Mouse (Mus musculus): ENCODE measurements around the gene Tiprl. TPM values are rescaled to one million over a fixed set of nuclear protein-coding genes. Genes with fewer than 3 reads are reported as not detected.

The Tiprl gene
- total RNA-seq, 2 experiments from 2014 or later, result 22.1 TPM

GRCm38 (mm10) chr1:165186491-165186890, 50.3 kb downstream of the Tiprl start:
- intact Hi-C loops (cut with DNase I; ENCODE audit: low total_unique reads), result no loop called here
- DNase-seq, result no peak

GRCm38 (mm10) chr1:165185116-165185515, 51.7 kb downstream of the Tiprl start:
- intact Hi-C loops (cut with DNase I; ENCODE audit: low total_unique reads), result no loop called here
- DNase-seq, result no peak

- intact Hi-C loops (cut with DNase I; ENCODE audit: low total_unique reads), result no loop called here
- DNase-seq, result no peak
Measured at GRCm38 (mm10) chr1:165184178-165184577, 52.6 kb downstream of the Tiprl start.

DNA sequence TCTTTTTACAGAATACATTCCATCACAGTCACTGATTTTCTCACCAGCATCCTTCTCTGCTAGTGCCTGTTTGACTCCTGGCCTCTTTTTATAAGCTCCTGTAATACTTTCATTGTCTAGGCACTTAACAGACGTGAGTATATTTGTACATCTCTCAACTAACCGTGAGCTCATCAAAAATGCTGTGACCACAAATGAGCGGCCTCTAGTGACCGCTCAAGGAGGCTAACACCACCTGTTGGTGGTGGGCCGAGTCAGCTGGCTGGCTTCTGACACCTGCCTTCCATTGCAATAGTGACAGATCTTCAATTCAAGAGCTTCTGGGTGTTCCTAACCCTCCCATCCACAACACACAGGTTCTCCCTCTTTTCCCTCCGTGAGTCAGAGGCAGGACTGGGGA, 53.4 kb downstream of the Tiprl start:
- intact Hi-C loops (cut with DNase I; ENCODE audit: low total_unique reads), result no loop called here
- no peak for DNase-seq

GRCm38 (mm10) chr1:165179321-165179720, 57.5 kb downstream of the Tiprl start:
- intact Hi-C loops (cut with DNase I; ENCODE audit: low total_unique reads), result no loop called here
- DNase-seq, result no peak

GRCm38 (mm10) chr1:165178075-165178474, 58.7 kb downstream of the Tiprl start:
- DNase-seq, result no peak

GRCm38 (mm10) chr1:165174059-165174616, 62.7 kb downstream of the Tiprl start:
- no peak for DNase-seq
- intact Hi-C loops (cut with DNase I; ENCODE audit: low total_unique reads), result no loop called here

More at GRCm38 (mm10) chr1:165178075-165178474, 58.7 kb downstream of the Tiprl start:
- intact Hi-C loops (cut with DNase I; ENCODE audit: low total_unique reads), result no loop called here

- no peak for DNase-seq
- intact Hi-C loops (cut with DNase I; ENCODE audit: low total_unique reads), result no loop called here
Measured at GRCm38 (mm10) chr1:165171277-165171676, 65.5 kb downstream of the Tiprl start.

- no peak for DNase-seq
- intact Hi-C loops (cut with DNase I; ENCODE audit: low total_unique reads), result no loop called here
Measured at GRCm38 (mm10) chr1:165170157-165170556, 66.6 kb downstream of the Tiprl start.

DNA sequence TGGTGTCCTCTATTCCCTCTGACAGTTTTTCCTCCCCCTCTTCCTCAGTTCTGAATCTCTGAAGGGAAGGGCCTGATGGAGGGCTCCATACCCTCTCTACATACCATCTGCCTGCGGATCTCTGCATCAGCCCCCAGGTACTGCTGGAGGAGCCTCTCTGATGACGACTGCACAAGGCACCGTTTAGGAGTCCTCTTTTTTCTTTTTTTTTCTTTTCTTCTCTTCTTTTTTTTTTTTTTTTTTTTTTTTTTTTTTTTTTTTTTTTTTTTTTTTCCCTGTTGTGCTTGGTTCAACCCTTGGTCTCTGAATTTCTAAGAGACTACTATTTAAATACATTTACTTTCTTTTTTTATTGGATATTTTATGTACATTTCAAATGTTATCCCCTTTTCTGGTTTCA, 67.3 kb downstream of the Tiprl start:
- intact Hi-C loops (cut with DNase I; ENCODE audit: low total_unique reads), result no loop called here
- DNase-seq, result no peak

DNA sequence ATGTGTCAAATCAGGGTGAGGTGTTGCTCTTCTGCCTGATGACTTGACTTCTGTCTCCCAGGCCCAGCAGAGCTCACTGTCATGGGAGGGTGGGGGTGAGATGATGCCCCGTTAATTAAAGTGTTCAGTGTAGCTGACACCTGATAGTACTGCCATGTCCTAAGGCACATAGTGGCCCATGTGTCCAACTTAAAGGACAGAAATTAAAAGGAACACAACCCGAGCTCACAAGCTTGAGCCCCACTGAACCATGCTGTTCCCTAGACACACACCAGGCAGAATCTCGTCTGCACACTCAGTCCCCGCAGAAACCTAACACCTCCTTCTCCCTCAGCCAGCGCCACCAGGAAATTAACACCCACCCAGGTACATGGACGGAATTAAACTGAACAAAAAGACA, 71.9 kb downstream of the Tiprl start:
- intact Hi-C loops (cut with DNase I; ENCODE audit: low total_unique reads), result no loop called here
- DNase-seq, result no peak

Other genes with a start within 250 kb of the Tiprl start
- gene Tbx19, start 76.2 kb downstream of the Tiprl start, total RNA-seq (2021), result not detected
- 10 to 100 TPM in 1 of 2 experiments, 1 to 10 TPM in 1; 8.9 to 10.5 TPM for gene Sft2d2, start 42.6 kb downstream of the Tiprl start, total RNA-seq (2021)
- 1 to 10 TPM; 2.5 to 3.0 TPM for gene Gpr161, start 58.8 kb upstream of the Tiprl start, total RNA-seq (2021)
- 100 to 1,000 TPM; 138 to 160 TPM for gene Dcaf6, start 223.5 kb upstream of the Tiprl start, total RNA-seq (2021)
- 100 to 1,000 TPM; 195 to 234 TPM for gene Mpc2, start 223.6 kb upstream of the Tiprl start, total RNA-seq (2021)
- gene Adcy10, start 248.2 kb upstream of the Tiprl start, total RNA-seq (2021), result not detected

All from gastrocnemius, postnatal 14 days (tissue).